Mouse (Mus musculus): ENCODE data around the gene Cblb. TPM values are rescaled to one million over a fixed set of nuclear protein-coding genes. Genes with fewer than 3 reads are reported as not detected.
A peak's percentile ranks its signal among the peaks of the same experiment; 100 is the strongest.

Cblb gene
- polyA plus RNA-seq, 2 experiments from 2014 or later: 37.4 to 38.3 TPM

GRCm38 (mm10) chr16:52076652-52077051 is 45.6 kb downstream of the Cblb start:
- no peak for ATAC-seq

GRCm38 (mm10) chr16:52077901-52078300 is 46.9 kb downstream of the Cblb start:
- no peak for ATAC-seq

GRCm38 (mm10) chr16:52078758-52079474 is 47.9 kb downstream of the Cblb start:
- ATAC-seq: no peak

- no peak for ATAC-seq
Observed at GRCm38 (mm10) chr16:52079475-52079823, 48.4 kb downstream of the Cblb start.

GRCm38 (mm10) chr16:52080619-52081395 is 49.8 kb downstream of the Cblb start:
- peak; percentile 22 for ATAC-seq

GRCm38 (mm10) chr16:52081756-52082155 is 50.7 kb downstream of the Cblb start:
- peak; percentile 88 for ATAC-seq

GRCm38 (mm10) chr16:52086793-52087450 is 55.9 kb downstream of the Cblb start:
- ATAC-seq: peak; percentile 35

- ATAC-seq: no peak
Observed at GRCm38 (mm10) chr16:52089354-52089753, 58.3 kb downstream of the Cblb start.

- ATAC-seq: no peak
Observed at GRCm38 (mm10) chr16:52090899-52091298, 59.9 kb downstream of the Cblb start.

- ATAC-seq: no peak
Observed at GRCm38 (mm10) chr16:52093325-52094253, 62.6 kb downstream of the Cblb start.

- ATAC-seq: peak; percentile 76
Observed at GRCm38 (mm10) chr16:52094735-52095459, 63.9 kb downstream of the Cblb start.

GRCm38 (mm10) chr16:52095643-52096042 is 64.6 kb downstream of the Cblb start:
- peak; percentile 13 for ATAC-seq

- ATAC-seq: no peak
Observed at GRCm38 (mm10) chr16:52100466-52100865, 69.4 kb downstream of the Cblb start.

GRCm38 (mm10) chr16:52104608-52105007 is 73.6 kb downstream of the Cblb start:
- no peak for ATAC-seq

- ATAC-seq: peak; percentile 69
Observed at GRCm38 (mm10) chr16:52107836-52108235, 76.8 kb downstream of the Cblb start.

GRCm38 (mm10) chr16:52114473-52114872 is 83.4 kb downstream of the Cblb start:
- ATAC-seq: no peak

GRCm38 (mm10) chr16:52119003-52119402 is 88.0 kb downstream of the Cblb start:
- ATAC-seq: no peak

GRCm38 (mm10) chr16:52124974-52125373 is 93.9 kb downstream of the Cblb start:
- no peak for ATAC-seq

- ATAC-seq: no peak
Observed at GRCm38 (mm10) chr16:52125896-52126295, 94.9 kb downstream of the Cblb start.

GRCm38 (mm10) chr16:52129357-52129905 is 98.4 kb downstream of the Cblb start:
- ATAC-seq: peak; percentile 95

- peak; percentile 13 for ATAC-seq
Observed at GRCm38 (mm10) chr16:52132808-52133490, 101.9 kb downstream of the Cblb start.
